Mouse (Mus musculus): ENCODE results near the gene Adcy5. TPM values are rescaled to one million over a fixed set of nuclear protein-coding genes. Genes with fewer than 3 reads are reported as not detected.

The Adcy5 gene
- polyA plus RNA-seq, 1 experiment from 2014 or later = 2.2 TPM

GRCm38 (mm10) chr16:35215047-35215446 lies 60.4 kb downstream of the Adcy5 start:
- H3K4me3 ChIP-seq = no peak overlapping the region
- no peaks in the 10 kb centered on the region for H3K36me3 ChIP-seq
- H3K9me3 ChIP-seq = no peaks in the 10 kb centered on the region
- no peaks in the 10 kb centered on the region for H3K27me3 ChIP-seq
- H3K9ac ChIP-seq = no peak overlapping the region
- H3K4me2 ChIP-seq = no peak overlapping the region
- H3K27ac ChIP-seq = no peak overlapping the region
- H3K4me1 ChIP-seq = peaks cover 30% of the 10 kb centered on the region
- no peak for ATAC-seq (ENCODE audit: insufficient number of reproducible peaks, low FRiP score, low TSS enrichment, low read depth)
- WGBS = 28% methylated on average over 7 of the region's 7 CpGs

GRCm38 (mm10) chr16:35215498-35215897 lies 60.8 kb downstream of the Adcy5 start:
- no peak overlapping the region for H3K27ac ChIP-seq
- ATAC-seq (ENCODE audit: insufficient number of reproducible peaks, low FRiP score, low TSS enrichment, low read depth) = 0 out of 2 replicates have a peak, but pooled peaks have one; percentile 20
- no peak overlapping the region for H3K9ac ChIP-seq
- no peaks in the 10 kb centered on the region for H3K36me3 ChIP-seq
- no peaks in the 10 kb centered on the region for H3K9me3 ChIP-seq
- 21% methylated on average over 5 of the region's 5 CpGs for WGBS
- H3K4me3 ChIP-seq = no peak overlapping the region
- H3K27me3 ChIP-seq = no peaks in the 10 kb centered on the region
- H3K4me1 ChIP-seq = peaks cover 26% of the 10 kb centered on the region
- no peak overlapping the region for H3K4me2 ChIP-seq

DNA sequence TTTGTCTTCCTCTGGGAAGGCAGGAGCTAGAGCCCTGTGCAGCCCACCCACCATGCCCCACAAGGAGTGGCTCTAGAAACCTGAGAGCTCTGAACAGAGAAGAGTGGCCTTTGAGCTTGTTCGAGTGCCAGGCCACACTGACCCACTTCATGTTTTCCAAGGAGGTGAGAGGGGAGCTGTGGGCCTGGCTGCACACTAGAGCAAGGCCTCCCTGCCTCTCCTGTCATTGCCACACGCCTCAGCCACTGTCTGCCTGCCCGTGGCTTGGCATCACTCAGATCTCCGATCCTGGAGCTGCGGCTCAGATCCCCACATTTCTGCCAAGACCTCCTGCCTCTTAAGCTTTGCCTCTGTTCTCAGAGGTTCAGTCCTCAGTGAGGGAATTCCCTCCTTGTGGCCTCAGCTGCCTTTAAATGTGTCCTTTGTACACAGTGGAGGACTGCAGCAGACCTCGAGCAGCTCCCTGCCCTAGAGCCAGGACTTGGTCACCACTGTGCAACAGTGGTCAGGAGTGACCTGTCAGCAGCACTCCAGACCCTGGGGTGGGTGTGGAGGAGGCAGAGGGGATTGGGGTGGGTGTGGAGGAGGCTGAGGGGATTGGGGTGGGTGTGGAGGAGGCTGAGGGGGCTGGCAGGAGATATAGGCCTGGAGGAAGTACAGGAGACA lies 62.3 kb downstream of the Adcy5 start:
- H3K4me1 ChIP-seq = peaks cover 26% of the 10 kb centered on the region
- H3K9ac ChIP-seq = no peak overlapping the region
- no peak overlapping the region for H3K4me3 ChIP-seq
- no peak for ATAC-seq (ENCODE audit: insufficient number of reproducible peaks, low FRiP score, low TSS enrichment, low read depth)
- no peaks in the 10 kb centered on the region for H3K36me3 ChIP-seq
- H3K27ac ChIP-seq = no peak overlapping the region
- 52% methylated on average over 6 of the region's 6 CpGs for WGBS
- H3K4me2 ChIP-seq = no peak overlapping the region
- H3K9me3 ChIP-seq = no peaks in the 10 kb centered on the region
- no peaks in the 10 kb centered on the region for H3K27me3 ChIP-seq

DNA sequence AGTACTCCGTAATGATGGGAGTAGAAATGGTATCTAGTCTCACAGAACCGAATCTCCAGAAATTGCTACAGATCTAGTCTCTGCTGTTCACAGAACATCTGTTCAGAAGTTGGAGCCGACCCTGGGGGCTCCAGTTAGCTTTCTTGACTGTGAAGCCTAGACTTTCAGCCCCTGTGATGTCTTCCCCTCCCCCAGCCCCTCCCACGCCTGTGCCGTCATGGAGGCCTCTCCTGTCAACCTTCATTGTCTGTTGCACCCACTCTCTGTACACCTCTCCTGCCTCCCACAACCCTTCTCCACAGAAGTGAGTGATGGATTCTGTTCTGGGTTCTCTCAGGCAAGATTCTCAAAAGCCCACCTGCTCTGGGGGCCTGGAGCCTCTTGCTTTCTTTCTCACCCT lies 65.7 kb downstream of the Adcy5 start:
- H3K9ac ChIP-seq = no peak overlapping the region
- no peak for ATAC-seq (ENCODE audit: insufficient number of reproducible peaks, low FRiP score, low TSS enrichment, low read depth)
- H3K4me3 ChIP-seq = no peak overlapping the region
- no peaks in the 10 kb centered on the region for H3K9me3 ChIP-seq
- 67% methylated on average over 5 of the region's 5 CpGs for WGBS
- H3K4me1 ChIP-seq = peaks cover 31% of the 10 kb centered on the region
- H3K27me3 ChIP-seq = no peaks in the 10 kb centered on the region
- H3K27ac ChIP-seq = no peak overlapping the region
- no peak overlapping the region for H3K4me2 ChIP-seq
- no peaks in the 10 kb centered on the region for H3K36me3 ChIP-seq

DNA sequence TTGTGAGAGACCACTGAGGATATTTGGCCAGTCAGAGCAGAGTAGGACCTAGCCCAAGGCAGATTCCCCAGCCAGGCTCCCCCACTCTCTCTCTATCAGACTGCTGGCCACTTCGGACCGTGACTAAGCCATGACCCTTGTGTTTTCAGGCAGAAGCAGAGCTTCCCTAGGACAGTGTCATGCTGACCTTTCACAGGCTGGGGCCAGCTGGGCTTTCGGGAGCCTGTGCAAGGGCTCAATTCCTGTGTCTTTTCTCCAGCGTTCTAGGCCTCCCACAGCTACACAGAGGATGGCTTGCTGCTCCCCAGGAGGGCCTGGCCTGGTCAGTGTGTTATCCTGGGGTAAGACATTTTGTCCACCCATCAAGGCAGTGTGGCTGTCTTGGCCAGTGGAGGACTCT lies 66.9 kb downstream of the Adcy5 start:
- no peak overlapping the region for H3K27ac ChIP-seq
- H3K36me3 ChIP-seq = no peaks in the 10 kb centered on the region
- H3K4me2 ChIP-seq = no peak overlapping the region
- no peak for ATAC-seq (ENCODE audit: insufficient number of reproducible peaks, low FRiP score, low TSS enrichment, low read depth)
- H3K27me3 ChIP-seq = no peaks in the 10 kb centered on the region
- WGBS = 75% methylated on average over 4 of the region's 4 CpGs
- H3K9ac ChIP-seq = no peak overlapping the region
- H3K4me3 ChIP-seq = no peak overlapping the region
- H3K9me3 ChIP-seq = no peaks in the 10 kb centered on the region
- H3K4me1 ChIP-seq = peaks cover 19% of the 10 kb centered on the region

GRCm38 (mm10) chr16:35223930-35224329 lies 69.3 kb downstream of the Adcy5 start:
- no peaks in the 10 kb centered on the region for H3K9me3 ChIP-seq
- WGBS = 72% methylated on average over 4 of the region's 4 CpGs
- no peak overlapping the region for H3K4me2 ChIP-seq
- no peak overlapping the region for H3K4me3 ChIP-seq
- no peaks in the 10 kb centered on the region for H3K27me3 ChIP-seq
- peaks cover 13% of the 10 kb centered on the region for H3K4me1 ChIP-seq
- H3K27ac ChIP-seq = no peak overlapping the region
- H3K9ac ChIP-seq = no peak overlapping the region
- H3K36me3 ChIP-seq = no peaks in the 10 kb centered on the region
- ATAC-seq (ENCODE audit: insufficient number of reproducible peaks, low FRiP score, low TSS enrichment, low read depth) = no peak

GRCm38 (mm10) chr16:35224716-35225115 lies 70.0 kb downstream of the Adcy5 start:
- H3K4me3 ChIP-seq = no peak overlapping the region
- no peaks in the 10 kb centered on the region for H3K36me3 ChIP-seq
- peaks cover 17% of the 10 kb centered on the region for H3K4me1 ChIP-seq
- H3K9ac ChIP-seq = no peak overlapping the region
- no peaks in the 10 kb centered on the region for H3K27me3 ChIP-seq
- ATAC-seq (ENCODE audit: insufficient number of reproducible peaks, low FRiP score, low TSS enrichment, low read depth) = no peak
- WGBS = 21% methylated on average over 14 of the region's 14 CpGs
- H3K9me3 ChIP-seq = no peaks in the 10 kb centered on the region
- no peak overlapping the region for H3K27ac ChIP-seq
- H3K4me2 ChIP-seq = no peak overlapping the region

GRCm38 (mm10) chr16:35229582-35229981 lies 74.9 kb downstream of the Adcy5 start:
- no peaks in the 10 kb centered on the region for H3K9me3 ChIP-seq
- H3K4me3 ChIP-seq = no peak overlapping the region
- no peak overlapping the region for H3K9ac ChIP-seq
- peaks cover 19% of the 10 kb centered on the region for H3K4me1 ChIP-seq
- H3K27ac ChIP-seq = no peak overlapping the region
- no peaks in the 10 kb centered on the region for H3K36me3 ChIP-seq
- no peak for ATAC-seq (ENCODE audit: insufficient number of reproducible peaks, low FRiP score, low TSS enrichment, low read depth)
- WGBS = 59% methylated on average over 11 of the region's 11 CpGs
- no peak overlapping the region for H3K4me2 ChIP-seq
- H3K27me3 ChIP-seq = no peaks in the 10 kb centered on the region

- Histone ChIP-seq H3K27ac (no peak overlapping the region), H3K4me1 (peaks cover 15% of the 10 kb centered on the region), H3K27me3 (no peaks in the 10 kb centered on the region), H3K4me3 (no peak overlapping the region), H3K9ac (no peak overlapping the region), H3K4me2 (no peak overlapping the region), H3K9me3 (no peaks in the 10 kb centered on the region), H3K36me3 (no peaks in the 10 kb centered on the region)
- ATAC-seq (ENCODE audit: insufficient number of reproducible peaks, low FRiP score, low TSS enrichment, low read depth) = no peak
- 49% methylated on average over 14 of the region's 14 CpGs for WGBS
Measured at GRCm38 (mm10) chr16:35232153-35232750, 77.6 kb downstream of the Adcy5 start.

- Histone ChIP-seq H3K4me1 (peaks cover 15% of the 10 kb centered on the region), H3K9ac (no peak overlapping the region), H3K9me3 (no peaks in the 10 kb centered on the region), H3K4me2 (no peak overlapping the region), H3K36me3 (no peaks in the 10 kb centered on the region), H3K27me3 (no peaks in the 10 kb centered on the region), H3K4me3 (no peak overlapping the region), H3K27ac (no peak overlapping the region)
- 85% methylated on average over 4 of the region's 4 CpGs for WGBS
- no peak for ATAC-seq (ENCODE audit: insufficient number of reproducible peaks, low FRiP score, low TSS enrichment, low read depth)
Measured at GRCm38 (mm10) chr16:35233329-35233728, 78.7 kb downstream of the Adcy5 start.

GRCm38 (mm10) chr16:35237091-35237490 lies 82.4 kb downstream of the Adcy5 start:
- Histone ChIP-seq H3K27me3 (no peaks in the 10 kb centered on the region), H3K4me1 (peaks cover 22% of the 10 kb centered on the region), H3K27ac (no peak overlapping the region), H3K9ac (no peak overlapping the region), H3K36me3 (no peaks in the 10 kb centered on the region), H3K4me3 (no peak overlapping the region), H3K4me2 (no peak overlapping the region), H3K9me3 (no peaks in the 10 kb centered on the region)
- WGBS = 84% methylated on average over 7 of the region's 7 CpGs
- no peak for ATAC-seq (ENCODE audit: insufficient number of reproducible peaks, low FRiP score, low TSS enrichment, low read depth)

- H3K4me2 ChIP-seq = no peak overlapping the region
- no peaks in the 10 kb centered on the region for H3K36me3 ChIP-seq
- no peak overlapping the region for H3K9ac ChIP-seq
- H3K27ac ChIP-seq = no peak overlapping the region
- 58% methylated on average over 12 of the region's 12 CpGs for WGBS
- no peak for ATAC-seq (ENCODE audit: insufficient number of reproducible peaks, low FRiP score, low TSS enrichment, low read depth)
- no peaks in the 10 kb centered on the region for H3K9me3 ChIP-seq
- peaks cover 16% of the 10 kb centered on the region for H3K4me1 ChIP-seq
- H3K27me3 ChIP-seq = no peaks in the 10 kb centered on the region
- H3K4me3 ChIP-seq = no peak overlapping the region
Measured at GRCm38 (mm10) chr16:35239318-35239965, 84.8 kb downstream of the Adcy5 start.

Measured in limb, embryonic 15.5 days (tissue).